Mouse (Mus musculus): ENCODE measurements at regions not wholly inside any gene's neighbourhood (a gene's known extent, or its start where the extent isn't known, plus 50 kb on each side); places are given as distances from the start of the nearest gene placed in this dataset.
A peak's percentile ranks its signal among the peaks of the same experiment; 100 is the strongest.

DNA sequence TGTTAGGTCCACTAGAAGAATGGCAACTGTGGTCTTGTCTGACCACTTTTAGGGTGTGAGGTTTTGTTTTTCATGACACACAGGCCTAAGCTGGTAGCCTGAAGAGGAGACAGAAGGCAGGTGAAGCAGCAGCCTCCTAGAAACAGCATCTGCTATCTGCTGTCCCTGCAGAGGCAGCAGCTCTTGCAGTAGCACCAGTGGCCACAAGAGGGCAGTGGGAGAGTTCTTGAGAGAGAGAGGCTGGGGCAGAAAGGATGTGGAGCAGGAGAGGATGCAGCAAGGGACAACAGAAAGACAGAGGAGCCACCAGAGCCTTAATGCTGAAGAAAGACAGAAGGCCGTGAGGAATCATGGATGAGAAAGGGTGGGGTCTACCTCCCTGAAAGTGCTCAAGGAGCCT lies 88.1 kb upstream of the Usp51 start:
- peak; percentile 22 for DNase-seq (ENCODE audit: low read depth, low spot score)

DNA sequence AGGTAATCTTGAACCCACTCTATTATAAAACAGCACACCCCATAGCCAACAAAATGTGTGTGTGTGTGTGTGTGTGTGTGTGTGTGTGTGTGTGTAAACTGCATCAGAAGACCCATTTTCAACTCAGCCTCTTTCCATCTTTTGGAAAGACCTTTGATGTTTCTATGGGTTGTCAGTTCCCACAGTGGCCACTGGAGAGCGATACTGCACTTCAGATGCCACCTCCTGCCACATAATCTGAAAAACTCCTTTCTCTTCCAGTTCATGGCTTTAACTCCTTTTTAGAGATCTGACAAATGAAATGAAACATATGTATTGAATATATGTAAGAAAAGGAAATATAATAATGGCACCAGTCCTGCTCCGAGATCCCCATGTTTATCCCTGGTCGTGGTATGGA lies 79.3 kb upstream of the Usp51 start:
- DNase-seq (ENCODE audit: low read depth, low spot score), result no peak

DNA sequence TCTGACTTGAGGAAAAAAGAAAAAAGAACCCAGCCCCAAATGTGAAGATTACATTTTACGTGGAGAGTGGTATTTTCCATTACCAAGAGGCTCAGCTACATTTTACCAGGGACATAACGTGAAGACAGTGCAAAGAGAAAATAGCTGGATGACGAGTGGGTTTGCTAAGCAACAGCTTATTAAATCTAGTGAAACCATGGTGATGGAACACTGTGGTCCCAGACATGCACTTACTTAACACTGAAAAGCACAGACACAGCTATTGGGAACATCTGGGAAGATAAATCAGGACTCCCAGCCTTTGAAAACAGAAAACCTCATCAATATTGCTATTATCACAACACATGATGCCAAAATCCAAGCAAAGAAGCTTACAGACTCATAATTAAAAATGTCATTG lies 60.1 kb upstream of the Usp51 start:
- no peak for DNase-seq (ENCODE audit: low read depth, low spot score)
